Mouse (Mus musculus) olfactory bulb, adult 2 months (tissue): Measurements from ENCODE around the gene Ccdc60.

Experiments
- CTCF ChIP-seq: fragments of 200-500 bp; IDR thresholded peaks from 2 replicates; pipeline ENCODE4 v1.5.1; 2012; ENCODE audit warnings: low read depth, mild to moderate bottlenecking, low read length, moderate library complexity; ENCODE audit not compliant: insufficient read depth
- POLR2A ChIP-seq: fragments of 200-500 bp; IDR thresholded peaks from 2 replicates; pipeline ENCODE4 v1.6.1; 2012; ENCODE audit warnings: mild to moderate bottlenecking, low read depth, low read length, moderate library complexity; ENCODE audit not compliant: insufficient read depth

- TF ChIP-seq CTCF: no peak
- no peak for TF ChIP-seq POLR2A
Measured at GRCm38 (mm10) chr5:116293501-116293900, 4.7 kb upstream of the Ccdc60 start.
